Mouse (Mus musculus) olfactory bulb, adult 2 months (tissue): ENCODE data around the gene Tmc4.

Experiments used
- CTCF ChIP-seq: fragments of 200-500 bp; IDR thresholded peaks from 2 replicates; pipeline ENCODE4 v1.5.1; 2012; ENCODE audit warnings: low read depth, mild to moderate bottlenecking, low read length, moderate library complexity; ENCODE audit not compliant: insufficient read depth
- POLR2A ChIP-seq: fragments of 200-500 bp; IDR thresholded peaks from 2 replicates; pipeline ENCODE4 v1.6.1; 2012; ENCODE audit warnings: mild to moderate bottlenecking, low read depth, low read length, moderate library complexity; ENCODE audit not compliant: insufficient read depth

GRCm38 (mm10) chr7:3665215-3666114 lies 11.9 kb downstream of the Tmc4 start, which contains the start of gene Leng1:
- TF ChIP-seq CTCF, result no peak
- peak; percentile 61 for TF ChIP-seq POLR2A
